Mouse (Mus musculus): ENCODE measurements around the gene Gm9913.

Gm9913 gene

DNA sequence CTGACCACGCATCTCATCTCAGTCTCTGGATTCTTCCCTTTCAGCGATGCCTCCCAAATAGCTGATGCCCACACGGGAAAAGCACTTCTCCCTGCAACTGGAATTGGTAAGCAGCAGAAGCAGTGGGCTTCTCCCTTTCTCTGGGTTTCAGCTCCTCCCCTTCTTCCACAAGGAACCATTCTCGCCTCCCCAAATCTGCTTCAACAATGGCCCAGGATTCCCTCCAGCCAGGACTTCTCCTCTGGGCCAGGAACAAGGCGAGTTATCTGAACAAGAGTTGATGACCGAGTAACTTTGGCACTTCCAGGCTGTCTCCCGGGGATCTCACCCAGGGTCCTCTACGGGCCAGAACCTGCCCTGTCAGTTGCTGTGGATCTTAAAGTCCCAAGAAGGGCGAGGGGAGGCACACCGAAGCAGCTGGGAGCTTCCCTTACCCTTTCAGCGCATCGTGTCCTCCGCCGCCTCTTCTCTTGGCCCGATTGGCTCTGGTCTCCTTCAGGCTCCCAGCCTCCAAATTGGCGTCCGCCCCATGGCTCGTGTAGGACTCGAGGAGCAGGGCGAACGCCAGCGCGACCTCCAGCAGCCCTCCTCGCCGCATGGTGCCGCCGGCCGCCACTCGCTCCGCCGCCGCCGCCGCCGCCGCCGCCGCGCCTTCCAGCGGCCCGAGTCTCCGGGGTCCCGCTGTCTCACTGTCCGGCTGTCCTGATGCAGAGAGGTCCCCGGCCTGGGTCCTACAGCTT lies at the start of gene Gm9913:
TSS of gene Gm9913 (plus strand) at position 84 of the 740 bp plus-strand sequence.
- peak; percentile 68 for DNase-seq (ENCODE audit: low spot score)

GRCm38 (mm10) chr2:125456059-125456789 lies 48.7 kb upstream of the Gm9913 start:
- DNase-seq (ENCODE audit: low spot score), result no peak

DNA sequence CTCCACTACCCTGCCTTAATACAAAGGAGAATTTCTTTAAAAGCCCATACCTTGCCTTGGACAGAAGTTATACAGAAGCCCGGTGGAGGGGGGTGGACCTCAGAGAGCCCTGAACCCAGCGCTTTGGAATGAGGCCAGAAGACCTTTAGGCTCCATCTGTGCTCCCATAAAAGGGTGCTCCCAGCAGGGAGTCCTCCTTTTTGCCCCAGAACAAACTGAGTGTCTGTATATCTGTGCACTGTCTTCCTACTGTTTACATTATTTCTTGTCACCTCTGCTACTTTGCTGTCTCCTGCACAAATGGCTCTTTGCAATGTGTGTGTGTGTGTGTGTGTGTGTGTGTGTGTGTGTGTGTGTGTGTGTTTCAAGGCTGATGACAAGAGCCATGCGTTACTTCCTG lies 45.8 kb upstream of the Gm9913 start:
- no peak for DNase-seq (ENCODE audit: low spot score)

- no peak for DNase-seq (ENCODE audit: low spot score)
Measured at GRCm38 (mm10) chr2:125464036-125464435, 40.9 kb upstream of the Gm9913 start.

DNA sequence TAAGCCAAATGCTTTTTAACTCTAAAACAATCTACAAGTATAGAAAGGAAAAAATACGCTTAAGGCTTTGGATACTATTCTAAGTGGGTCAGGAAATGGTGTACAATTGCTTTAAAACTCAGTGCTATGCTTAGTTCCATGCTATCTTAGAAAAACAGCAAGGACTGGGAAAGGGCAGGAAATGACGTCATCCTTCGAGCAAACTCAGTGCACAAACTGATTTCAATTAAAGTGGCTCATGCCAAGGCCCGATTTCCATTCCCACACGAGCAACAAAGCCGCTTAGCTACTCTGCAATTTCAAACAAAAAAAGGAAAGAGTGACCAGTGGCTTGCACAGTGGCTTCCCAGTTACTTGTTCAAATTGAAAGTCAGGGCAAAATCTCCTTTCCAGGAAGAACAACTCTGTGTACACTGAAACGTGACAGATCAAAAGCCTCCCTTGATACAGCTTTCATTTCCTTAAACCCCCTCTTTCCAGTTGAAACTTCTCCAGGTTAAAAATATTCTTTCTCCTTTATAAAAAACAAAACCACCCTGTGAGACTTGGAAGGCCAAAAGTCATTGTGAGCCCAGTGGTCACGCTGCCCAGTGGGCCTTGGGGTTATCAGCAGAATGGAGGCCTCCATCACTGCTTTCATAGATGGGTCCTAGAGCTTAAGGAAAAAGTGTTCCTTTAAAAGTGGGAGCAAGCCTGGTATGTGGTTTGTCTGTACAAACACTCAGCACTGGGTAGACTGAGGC lies 34.2 kb upstream of the Gm9913 start:
- no peak for DNase-seq (ENCODE audit: low spot score)

DNA sequence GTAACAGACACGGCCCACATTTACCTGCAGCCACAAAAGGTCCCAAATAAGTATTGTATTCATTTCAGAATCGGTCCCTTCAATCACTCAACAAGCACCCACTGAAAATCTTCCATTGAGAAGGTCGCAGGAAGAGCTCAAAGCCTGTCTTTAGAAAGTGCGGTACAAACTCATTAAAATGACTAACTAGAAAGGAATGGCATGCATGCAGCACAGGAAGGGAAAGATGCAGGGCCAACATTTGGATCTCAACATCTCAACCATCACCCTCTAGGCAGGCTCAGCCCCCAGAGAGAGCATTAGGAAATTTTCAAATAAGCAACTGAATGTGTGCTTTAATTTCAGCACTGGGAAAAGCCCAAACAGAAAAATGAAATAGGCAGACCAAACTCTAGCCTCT lies 33.2 kb upstream of the Gm9913 start:
- DNase-seq (ENCODE audit: low spot score), result no peak

DNA sequence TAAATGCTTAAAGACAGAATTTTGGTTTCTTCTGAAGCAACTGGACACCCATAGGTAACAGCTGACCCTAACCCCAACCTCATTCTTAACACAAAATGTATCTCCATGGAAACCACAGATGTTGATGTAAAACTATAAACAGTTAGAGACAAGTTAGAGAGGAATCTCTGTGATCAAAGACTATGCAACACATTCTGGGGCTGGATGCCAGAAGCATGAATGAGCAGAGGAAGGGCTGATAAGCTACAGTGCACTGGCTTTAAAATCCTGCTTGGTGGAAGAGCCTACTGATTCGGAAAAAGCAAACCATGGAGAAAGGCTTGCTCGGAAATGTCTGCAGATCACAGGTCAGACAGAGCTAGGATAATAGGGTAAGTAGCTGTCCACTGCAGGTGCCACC lies 31.7 kb upstream of the Gm9913 start:
- no peak for DNase-seq (ENCODE audit: low spot score)

DNA sequence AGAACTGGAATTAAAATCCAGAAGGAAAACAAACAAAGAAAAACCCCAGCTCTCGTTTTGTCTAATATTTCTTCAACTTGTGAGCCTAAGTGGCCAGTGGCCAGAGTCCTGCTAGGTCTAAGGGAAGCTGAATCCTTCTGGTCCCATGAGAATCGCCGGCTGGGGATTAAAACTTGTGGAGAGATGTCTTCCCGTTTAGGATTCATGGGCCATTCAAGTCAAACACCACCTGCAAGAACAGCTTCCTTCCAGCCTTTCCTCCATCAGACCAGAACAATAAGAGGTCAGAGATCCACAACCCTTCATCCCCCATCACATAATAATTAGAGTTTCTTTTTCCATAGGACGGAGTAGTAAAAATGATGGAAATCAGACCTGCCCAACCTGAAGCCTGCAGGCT lies 30.2 kb upstream of the Gm9913 start:
- no peak for DNase-seq (ENCODE audit: low spot score)

DNA sequence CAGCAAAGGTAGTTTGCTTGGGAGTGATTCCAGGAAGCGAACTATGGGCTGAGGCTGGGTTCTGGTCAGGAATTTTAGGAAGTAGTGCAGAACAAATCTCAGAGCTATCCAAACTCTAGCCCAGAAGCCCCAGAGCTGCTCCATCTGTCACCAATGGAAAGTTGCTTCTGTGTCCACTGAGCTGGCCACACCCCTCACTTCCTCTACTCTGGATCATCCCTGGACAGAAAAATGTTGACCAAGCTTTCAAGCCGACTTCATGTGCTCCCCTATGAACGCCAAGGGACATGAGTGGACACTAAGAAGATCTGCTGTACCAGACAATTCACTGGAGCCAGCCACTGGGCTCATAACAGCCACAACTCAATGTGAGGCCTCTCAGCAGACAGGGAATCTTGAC lies 28.7 kb upstream of the Gm9913 start:
- no peak for DNase-seq (ENCODE audit: low spot score)

DNA sequence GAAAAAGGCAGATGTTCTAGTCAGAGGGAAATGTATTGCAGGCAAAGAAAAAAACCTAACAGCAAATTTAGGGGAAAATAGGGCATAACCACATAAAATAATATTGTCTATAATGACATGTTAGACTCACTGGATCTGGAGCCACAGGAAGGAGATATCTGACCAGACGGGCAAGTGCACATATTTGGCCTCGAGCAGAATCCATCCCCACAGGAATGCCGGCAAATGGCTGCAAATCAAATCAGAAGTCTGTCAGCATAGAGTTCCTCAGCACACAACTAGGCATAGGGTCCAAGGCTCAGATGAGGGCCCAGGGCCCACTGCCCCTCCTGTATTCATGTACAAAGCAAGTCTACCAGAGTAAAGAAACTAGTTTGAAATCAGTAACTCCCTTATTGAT lies 27.5 kb upstream of the Gm9913 start:
- DNase-seq (ENCODE audit: low spot score), result no peak

GRCm38 (mm10) chr2:125478705-125479104 lies 26.2 kb upstream of the Gm9913 start:
- no peak for DNase-seq (ENCODE audit: low spot score)

- no peak for DNase-seq (ENCODE audit: low spot score)
Measured at GRCm38 (mm10) chr2:125480057-125480456, 24.8 kb upstream of the Gm9913 start.

- DNase-seq (ENCODE audit: low spot score), result no peak
Measured at GRCm38 (mm10) chr2:125481116-125481515, 23.8 kb upstream of the Gm9913 start.

- no peak for DNase-seq (ENCODE audit: low spot score)
Measured at GRCm38 (mm10) chr2:125481531-125482317, 23.2 kb upstream of the Gm9913 start.

- DNase-seq (ENCODE audit: low spot score), result no peak
Measured at GRCm38 (mm10) chr2:125484164-125484563, 20.7 kb upstream of the Gm9913 start.

DNA sequence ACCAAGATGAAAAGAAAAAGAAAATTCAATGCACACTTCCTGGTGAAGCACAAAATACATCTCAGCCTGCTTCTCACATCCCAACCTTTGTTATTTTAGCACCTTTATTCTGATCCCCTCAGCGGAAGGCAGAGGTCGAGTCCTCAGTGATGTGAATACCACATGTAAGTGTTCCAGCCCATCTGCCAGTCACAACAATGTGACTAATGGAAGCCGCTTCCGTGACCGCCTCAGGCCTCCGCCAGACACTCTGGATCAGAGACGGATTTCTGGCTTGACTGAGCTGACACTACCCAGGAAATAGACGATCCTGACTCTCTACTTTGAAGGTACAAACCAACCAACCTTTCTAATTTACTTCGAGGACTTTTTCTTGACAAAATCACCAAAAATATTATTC lies 20.0 kb upstream of the Gm9913 start:
- DNase-seq (ENCODE audit: low spot score), result no peak

- DNase-seq (ENCODE audit: low spot score), result no peak
Measured at GRCm38 (mm10) chr2:125489979-125490378, 14.9 kb upstream of the Gm9913 start.

DNA sequence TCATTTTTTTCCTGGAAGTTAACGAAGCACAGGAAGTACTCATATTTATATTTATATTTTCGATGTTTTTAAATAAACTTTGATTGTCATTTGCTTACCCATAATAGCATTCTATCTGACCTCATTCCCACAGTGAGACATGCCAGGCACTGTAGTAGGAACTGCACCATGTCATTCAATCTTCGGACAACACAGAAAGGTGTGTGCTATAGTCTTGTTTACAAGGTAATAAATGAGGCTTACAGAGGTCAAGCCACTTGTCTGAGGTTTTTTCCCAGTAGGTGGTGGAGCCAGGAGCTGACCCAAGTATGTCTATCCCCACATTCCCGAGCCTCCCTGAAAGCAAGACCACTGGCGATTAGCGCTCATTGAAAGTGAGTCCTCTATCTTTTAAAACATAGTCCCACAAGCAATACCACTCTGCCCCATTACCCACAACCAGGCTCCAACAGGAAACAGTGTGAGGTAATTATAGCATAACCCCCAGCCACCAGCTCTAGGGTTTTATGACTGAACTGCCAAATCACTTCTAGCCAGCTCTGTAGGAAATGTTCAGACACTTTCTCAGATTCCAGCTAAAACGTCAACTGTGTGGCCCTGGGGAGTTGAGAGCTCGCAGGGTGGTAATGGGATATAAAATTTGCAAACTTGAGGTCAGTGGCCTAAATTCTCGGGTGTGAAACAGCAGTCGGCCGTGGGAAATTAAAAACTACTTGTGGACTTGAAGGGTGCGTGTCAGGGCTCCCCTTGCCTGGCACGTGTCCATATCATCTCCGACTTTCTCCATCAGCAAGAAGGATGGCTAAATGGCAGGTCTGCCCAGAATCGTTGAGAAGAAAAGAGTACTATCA lies 12.6 kb upstream of the Gm9913 start:
- DNase-seq (ENCODE audit: low spot score), result no peak

DNA sequence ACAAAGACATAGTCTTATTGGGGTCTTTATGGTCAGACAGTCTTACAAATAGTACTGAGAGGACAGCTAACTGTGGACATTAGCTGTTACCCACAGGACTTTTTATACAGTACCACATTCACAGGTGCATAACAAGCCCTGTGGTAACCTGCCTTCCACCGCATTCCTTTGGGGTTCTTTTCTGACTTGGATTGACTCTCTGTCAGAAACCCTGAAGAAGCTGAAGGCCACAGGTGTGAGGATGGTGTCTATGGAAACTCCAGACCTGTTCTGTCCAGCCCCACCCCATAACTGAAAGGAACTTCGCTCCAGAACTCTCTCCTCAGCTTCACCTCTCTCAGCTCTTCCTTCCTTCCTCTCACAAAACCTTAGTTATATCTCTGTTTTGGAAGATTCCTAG lies 10.6 kb upstream of the Gm9913 start:
- DNase-seq (ENCODE audit: low spot score), result no peak

GRCm38 (mm10) chr2:125494831-125495812 lies 9.8 kb upstream of the Gm9913 start:
- no peak for DNase-seq (ENCODE audit: low spot score)
